Mouse (Mus musculus): ENCODE results near the gene Tspan1. TPM values are rescaled to one million over a fixed set of nuclear protein-coding genes. Genes with fewer than 3 reads are reported as not detected.
A peak's percentile ranks its signal among the peaks of the same experiment; 100 is the strongest.

The Tspan1 gene
- polyA plus RNA-seq (2012; ENCODE audit: insufficient read depth, insufficient read length, missing spikeins), result not detected in 2 replicates

DNA sequence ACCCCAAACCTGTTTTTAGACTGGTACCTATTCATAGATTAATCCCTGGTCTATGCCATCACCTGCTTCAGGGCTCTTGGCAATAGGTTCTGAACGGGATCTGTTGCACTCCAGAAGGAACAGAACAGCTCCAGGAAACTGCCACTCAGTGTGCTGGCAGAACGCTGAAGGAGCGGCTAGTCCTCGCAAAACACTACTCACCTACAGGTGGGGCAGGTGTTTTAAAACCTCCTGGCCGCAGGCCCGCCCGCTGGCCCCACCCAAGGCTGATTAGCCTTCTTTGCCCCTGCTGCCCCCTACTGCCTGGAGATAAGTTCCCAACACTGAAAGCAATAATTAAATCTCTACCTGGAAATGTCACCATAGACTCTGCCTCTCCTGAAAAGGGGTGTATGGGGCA, at the start of gene Tspan1:
Gene Tspan1 (minus strand): TSS at position 198 of the 400 bp plus-strand sequence.
- Histone ChIP-seq H3K27ac (replicated peaks; ENCODE audit: low read depth, low read length) (no peak within 1 kb of the TSS), H3K4me3 (ENCODE audit: insufficient read depth, low read depth, low read length) (no peak within 1 kb of the TSS), H3K4me1 (ENCODE audit: control insufficient read depth, insufficient read depth, insufficient read length, low read length) (no peaks in the 10 kb centered on the region)

DNA sequence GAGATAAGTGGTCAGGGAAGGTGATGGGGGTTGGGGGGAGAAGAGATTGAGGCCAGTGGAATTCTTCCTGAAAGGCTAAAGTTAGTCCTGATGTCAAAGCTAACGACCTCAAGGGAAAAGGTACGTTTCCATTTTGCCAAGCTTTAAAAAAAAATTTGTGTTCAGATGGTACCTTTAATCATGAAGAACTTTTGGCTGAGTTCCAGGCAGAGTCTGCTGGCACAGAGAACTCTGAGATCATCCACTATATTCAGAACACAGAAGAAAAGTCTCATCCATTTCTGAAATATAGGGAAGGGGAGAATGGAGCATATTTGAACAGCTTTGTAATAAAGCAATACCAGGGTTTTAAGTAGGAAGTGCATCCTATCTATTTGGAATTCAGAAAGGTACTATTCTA, 49.6 kb upstream of the Tspan1 start:
- Histone ChIP-seq H3K27ac (replicated peaks; ENCODE audit: low read depth, low read length) (no peak overlapping the region), H3K4me3 (ENCODE audit: insufficient read depth, low read depth, low read length) (no peak overlapping the region), H3K4me1 (ENCODE audit: control insufficient read depth, insufficient read depth, insufficient read length, low read length) (no peaks in the 10 kb centered on the region)

DNA sequence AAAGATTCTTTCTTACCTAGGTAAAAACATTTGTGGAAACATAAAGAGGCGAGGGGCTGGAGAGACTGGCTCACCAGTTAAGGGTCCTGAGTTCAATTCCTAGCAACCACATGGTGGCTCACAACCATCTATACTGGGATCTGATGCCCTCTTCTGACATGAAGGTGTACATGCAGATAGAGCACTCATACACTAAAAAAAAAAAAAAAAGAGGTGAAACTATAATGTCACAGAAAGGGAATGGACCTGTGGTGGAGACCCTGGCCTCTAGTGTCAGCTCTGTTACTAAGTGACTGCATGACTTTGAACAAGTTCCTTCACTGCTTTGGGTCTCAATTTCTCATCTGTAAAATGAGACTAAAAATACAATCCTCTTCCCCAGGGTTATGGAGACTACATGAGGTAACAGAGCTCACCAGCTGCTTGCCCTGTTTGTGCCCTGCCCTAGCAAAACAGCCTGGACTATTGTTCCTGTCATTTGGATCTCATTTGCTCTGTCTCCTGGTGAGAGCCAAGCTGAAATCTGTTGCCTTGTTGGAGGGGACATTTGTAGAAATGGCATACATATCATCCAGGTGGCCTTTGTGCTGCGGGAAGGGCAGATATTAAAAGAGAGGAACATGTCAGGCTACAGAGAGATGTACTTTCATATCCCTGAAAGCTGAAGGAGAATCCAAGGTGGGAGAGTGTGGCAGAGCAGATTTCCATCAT, 48.6 kb upstream of the Tspan1 start:
- H3K27ac ChIP-seq (replicated peaks; ENCODE audit: low read depth, low read length), result no peak overlapping the region
- H3K4me3 ChIP-seq (ENCODE audit: insufficient read depth, low read depth, low read length), result no peak overlapping the region

DNA sequence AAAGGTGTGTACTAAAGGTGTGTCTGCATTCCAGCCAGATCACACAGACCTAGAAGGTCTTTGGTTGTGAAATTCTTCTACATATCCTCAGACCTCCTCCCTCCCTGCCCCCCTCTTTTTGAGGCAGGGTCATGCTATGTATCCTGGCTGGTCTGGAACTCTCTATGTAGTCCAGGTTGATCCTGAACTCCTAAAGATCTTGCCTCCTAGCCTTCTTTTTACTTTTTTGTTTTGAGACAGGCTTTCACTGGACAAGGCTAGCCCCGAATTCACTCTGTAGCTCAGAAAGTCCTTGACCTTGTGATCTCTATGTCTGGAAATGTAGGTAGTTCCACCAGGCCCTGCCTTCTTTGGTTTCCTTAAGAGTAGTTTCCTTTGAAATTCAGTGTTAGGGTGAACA, 41.5 kb upstream of the Tspan1 start:
- Histone ChIP-seq H3K27ac (replicated peaks; ENCODE audit: low read depth, low read length) (no peak overlapping the region), H3K4me1 (ENCODE audit: control insufficient read depth, insufficient read depth, insufficient read length, low read length) (no peaks in the 10 kb centered on the region), H3K4me3 (ENCODE audit: insufficient read depth, low read depth, low read length) (no peak overlapping the region)

More for the DNA sequence above, 48.6 kb upstream of the Tspan1 start:
- no peaks in the 10 kb centered on the region for H3K4me1 ChIP-seq (ENCODE audit: control insufficient read depth, insufficient read depth, insufficient read length, low read length)

DNA sequence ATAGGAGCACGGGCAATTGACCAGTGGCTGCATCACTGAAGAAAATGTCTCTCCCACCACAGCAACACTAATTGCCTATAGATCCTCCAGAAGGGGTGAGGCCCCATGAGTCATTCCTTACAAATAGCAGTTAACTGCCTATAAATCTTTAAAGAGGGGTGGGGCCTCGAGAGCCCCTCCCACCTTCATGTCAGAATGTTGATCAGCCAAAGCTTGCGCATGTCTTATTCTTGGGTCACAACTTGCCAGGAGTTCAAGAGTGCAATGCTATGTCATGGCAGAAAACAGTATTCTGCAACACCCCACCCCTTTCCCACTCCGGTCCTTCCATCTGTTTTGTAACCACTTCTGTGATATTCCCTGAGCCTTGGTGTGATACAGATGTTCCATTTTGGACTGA, 39.1 kb upstream of the Tspan1 start:
- no peak overlapping the region for H3K4me3 ChIP-seq (ENCODE audit: insufficient read depth, low read depth, low read length)
- no peak overlapping the region for H3K27ac ChIP-seq (replicated peaks; ENCODE audit: low read depth, low read length)
- no peaks in the 10 kb centered on the region for H3K4me1 ChIP-seq (ENCODE audit: control insufficient read depth, insufficient read depth, insufficient read length, low read length)

DNA sequence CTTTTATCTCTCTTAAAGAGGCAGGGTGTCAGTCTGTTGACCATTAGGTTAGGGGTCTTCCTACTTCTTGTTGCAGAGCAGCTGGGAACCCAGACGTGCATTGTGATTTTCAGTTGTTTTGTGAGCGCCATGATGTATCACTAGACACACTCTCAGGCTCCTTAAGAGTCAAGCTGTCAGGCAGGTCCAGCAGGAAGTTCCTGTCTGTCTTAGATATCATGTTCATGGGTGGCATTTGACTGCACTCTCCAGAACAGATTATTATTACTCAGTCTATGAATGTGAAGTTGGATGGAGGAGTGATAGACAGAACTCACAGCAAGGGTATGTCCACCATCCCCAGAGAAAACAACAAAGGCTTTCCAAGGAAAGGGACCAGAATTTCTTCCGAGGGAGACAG, 37.0 kb upstream of the Tspan1 start:
- Histone ChIP-seq H3K4me3 (ENCODE audit: insufficient read depth, low read depth, low read length) (no peak overlapping the region), H3K4me1 (ENCODE audit: control insufficient read depth, insufficient read depth, insufficient read length, low read length) (no peaks in the 10 kb centered on the region), H3K27ac (replicated peaks; ENCODE audit: low read depth, low read length) (no peak overlapping the region)

DNA sequence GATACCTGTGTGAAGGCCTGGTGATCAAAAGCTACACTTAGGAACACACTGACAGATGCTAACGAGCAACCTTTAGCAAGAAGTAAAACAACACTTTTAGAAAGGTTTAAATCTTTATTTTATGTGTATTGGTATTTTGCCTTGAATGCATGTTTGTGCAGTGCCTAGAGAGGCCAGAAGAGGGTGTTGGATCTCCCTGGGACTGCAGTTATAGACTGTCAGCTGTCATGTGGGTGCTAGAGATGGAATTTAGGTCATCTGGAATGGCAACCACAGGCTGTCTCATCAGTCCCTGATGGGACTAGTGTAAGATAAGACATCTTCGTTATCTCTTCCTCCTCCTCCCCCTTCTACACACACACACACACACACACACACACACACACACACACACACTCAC, 31.0 kb upstream of the Tspan1 start:
- no peak overlapping the region for H3K27ac ChIP-seq (replicated peaks; ENCODE audit: low read depth, low read length)
- H3K4me1 ChIP-seq (ENCODE audit: control insufficient read depth, insufficient read depth, insufficient read length, low read length), result no peaks in the 10 kb centered on the region
- no peak overlapping the region for H3K4me3 ChIP-seq (ENCODE audit: insufficient read depth, low read depth, low read length)

DNA sequence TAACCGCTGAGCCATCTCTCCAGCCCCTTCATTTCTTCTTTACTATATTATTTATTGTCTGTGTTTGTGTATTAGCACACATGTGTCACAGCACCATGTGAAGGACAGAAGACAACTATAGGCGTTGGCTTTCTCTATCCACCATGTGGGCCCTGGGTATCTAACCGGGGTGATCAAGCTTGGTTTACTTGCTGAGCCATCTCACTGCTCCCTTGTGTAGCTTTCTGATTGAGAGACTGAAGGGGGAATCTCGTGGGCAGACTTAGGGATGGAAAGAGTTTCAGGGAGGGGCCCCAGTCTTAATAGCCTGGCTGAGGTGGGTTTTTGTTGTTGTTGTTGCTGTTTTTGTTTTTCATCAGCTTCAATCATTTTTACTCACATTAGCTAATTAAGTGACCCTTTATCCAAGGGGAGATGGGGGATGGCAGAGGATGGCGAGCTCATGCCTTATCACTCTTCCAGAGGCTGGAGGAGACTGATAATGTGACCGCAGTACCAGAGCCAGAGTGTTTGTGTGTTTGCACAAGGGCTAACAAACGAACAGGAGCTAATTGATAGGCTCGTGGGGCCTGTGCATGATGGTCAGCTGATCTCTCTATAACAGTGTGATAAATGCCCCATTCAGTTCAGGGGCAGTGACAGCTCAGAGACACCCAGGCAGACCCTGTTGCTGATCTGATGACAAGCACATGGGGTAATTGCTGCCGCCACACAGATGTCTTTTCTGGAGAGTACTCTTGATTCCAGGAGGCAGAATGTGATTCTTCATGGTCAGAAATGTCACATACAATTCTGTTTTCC, 26.4 kb upstream of the Tspan1 start:
- no peak overlapping the region for H3K4me3 ChIP-seq (ENCODE audit: insufficient read depth, low read depth, low read length)
- peaks cover 7% of the 10 kb centered on the region; the same call in 1 of the 2 replicates for H3K4me1 ChIP-seq (ENCODE audit: control insufficient read depth, insufficient read depth, insufficient read length, low read length)
- H3K27ac ChIP-seq (replicated peaks; ENCODE audit: low read depth, low read length), result no peak overlapping the region

DNA sequence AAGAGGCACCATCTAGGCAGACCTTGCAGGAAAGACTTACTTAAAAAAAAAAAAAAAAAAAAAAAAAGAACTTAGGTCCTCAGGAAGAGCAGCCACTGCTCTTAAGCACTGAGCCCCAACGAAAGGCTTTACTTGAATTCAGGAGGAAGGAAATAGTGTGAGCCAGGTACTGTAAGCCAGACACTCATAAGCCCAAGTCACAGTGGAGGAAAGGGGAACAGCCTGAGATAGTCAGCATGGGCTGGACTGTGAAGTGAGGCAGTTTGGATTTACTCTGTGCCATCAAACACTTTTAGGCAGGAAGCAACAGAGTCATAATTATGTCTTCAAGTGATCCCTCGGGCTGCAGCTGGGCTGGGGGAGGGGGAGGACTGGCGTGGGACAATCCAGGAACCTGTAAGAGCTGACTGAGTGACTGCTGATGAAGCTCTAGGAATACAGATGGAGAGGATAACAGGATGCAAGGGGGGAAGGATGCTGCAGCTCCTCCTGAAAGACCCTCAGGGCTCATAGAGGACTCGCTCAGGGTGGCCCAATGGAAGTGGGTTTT, 25.0 kb upstream of the Tspan1 start:
- Histone ChIP-seq H3K27ac (replicated peaks; ENCODE audit: low read depth, low read length) (peak overlapping the region; percentile 35), H3K4me3 (ENCODE audit: insufficient read depth, low read depth, low read length) (no peak overlapping the region), H3K4me1 (ENCODE audit: control insufficient read depth, insufficient read depth, insufficient read length, low read length) (peaks cover 7% of the 10 kb centered on the region; the same call in 1 of the 2 replicates)

DNA sequence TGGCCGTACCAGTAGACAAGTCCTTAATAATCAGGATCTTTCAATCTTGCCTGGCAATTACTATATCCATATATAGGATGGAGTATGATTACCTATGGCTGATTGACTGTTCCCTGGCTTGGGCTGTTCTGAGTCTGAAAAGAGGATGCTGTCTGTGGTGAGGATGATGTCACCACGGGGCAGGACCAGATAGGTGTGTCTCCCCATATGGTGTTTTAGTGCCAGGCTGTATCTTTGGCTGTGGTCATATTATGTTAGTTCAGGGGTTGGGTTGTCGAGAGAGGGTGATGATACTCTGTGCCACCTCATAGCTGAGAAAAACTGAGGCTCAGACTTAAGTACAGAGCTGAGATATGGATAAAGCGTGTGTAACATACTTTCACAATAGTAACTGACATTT, 17.7 kb upstream of the Tspan1 start:
- peaks cover 12% of the 10 kb centered on the region; the same call in 1 of the 2 replicates for H3K4me1 ChIP-seq (ENCODE audit: control insufficient read depth, insufficient read depth, insufficient read length, low read length)
- H3K27ac ChIP-seq (replicated peaks; ENCODE audit: low read depth, low read length), result no peak overlapping the region
- H3K4me3 ChIP-seq (ENCODE audit: insufficient read depth, low read depth, low read length), result no peak overlapping the region

DNA sequence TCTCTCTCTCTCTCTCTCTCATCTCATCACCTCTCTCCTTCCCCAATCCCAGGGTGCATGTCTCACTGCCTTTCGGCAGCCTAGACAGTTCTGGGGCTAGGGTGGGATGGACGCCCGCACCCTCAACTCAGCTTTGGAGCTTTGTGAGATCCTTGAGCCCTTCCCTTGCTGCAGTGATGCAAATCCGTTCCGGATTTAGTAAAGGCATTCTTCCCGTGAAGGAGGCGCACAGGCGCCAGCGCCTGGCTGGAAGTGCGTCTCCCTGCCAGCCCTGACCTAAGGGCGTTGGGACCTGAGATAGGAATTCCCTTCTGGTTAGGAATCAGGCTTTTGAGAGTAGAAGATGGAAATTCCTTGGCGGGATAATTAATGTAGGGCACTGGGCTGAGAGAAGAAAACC, 15.3 kb upstream of the Tspan1 start:
- H3K27ac ChIP-seq (replicated peaks; ENCODE audit: low read depth, low read length), result peak overlapping the region; percentile 99
- peaks cover 16% of the 10 kb centered on the region; the same call in 1 of the 2 replicates for H3K4me1 ChIP-seq (ENCODE audit: control insufficient read depth, insufficient read depth, insufficient read length, low read length)
- H3K4me3 ChIP-seq (ENCODE audit: insufficient read depth, low read depth, low read length), result peak overlapping the region; percentile 43

DNA sequence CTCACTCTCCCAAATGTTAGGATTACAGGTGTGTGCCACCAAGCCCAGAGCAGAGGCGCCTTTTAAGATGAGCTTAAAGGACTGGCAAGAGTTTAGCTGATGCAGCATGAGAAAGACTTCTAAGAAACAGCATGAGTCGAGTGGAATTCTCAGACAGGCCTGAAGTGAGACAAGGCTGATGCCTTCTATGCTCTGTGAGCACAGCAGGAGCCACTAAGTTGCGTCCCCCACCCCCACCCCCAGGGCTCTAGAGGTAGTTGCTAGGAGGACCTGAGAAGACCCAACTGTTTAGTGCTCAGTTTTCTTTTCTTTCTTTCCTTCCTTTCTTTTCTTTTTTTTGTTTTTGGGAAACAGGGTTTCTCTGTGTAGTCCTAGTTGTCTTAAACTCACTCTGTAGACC, 14.7 kb upstream of the Tspan1 start:
- H3K27ac ChIP-seq (replicated peaks; ENCODE audit: low read depth, low read length), result peak overlapping the region; percentile 99
- no peak overlapping the region for H3K4me3 ChIP-seq (ENCODE audit: insufficient read depth, low read depth, low read length)
- H3K4me1 ChIP-seq (ENCODE audit: control insufficient read depth, insufficient read depth, insufficient read length, low read length), result peaks cover 16% of the 10 kb centered on the region; the same call in 1 of the 2 replicates

DNA sequence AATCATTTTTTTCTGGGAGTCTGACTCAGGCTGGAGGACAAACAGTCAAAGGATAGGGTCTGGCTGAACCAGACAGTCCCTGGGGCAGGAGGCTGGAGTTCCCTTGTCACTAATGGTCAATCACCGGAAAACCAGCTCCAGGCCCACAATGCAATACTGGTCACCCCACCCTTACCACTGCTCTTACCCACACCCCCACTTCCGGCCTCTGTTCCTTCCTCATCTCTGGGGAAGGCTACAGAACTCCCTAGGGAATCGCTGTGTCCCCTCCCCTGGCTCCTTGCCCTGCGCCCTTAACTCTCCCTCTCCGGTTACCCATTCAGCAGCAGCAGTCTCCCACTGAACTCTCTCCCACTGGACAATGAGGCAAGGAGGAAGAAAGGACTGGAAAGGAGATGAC, 9.7 kb upstream of the Tspan1 start:
- H3K4me1 ChIP-seq (ENCODE audit: control insufficient read depth, insufficient read depth, insufficient read length, low read length), result peaks cover 24% of the 10 kb centered on the region
- H3K27ac ChIP-seq (replicated peaks; ENCODE audit: low read depth, low read length), result peak overlapping the region; percentile 97
- peak overlapping the region; percentile 33 for H3K4me3 ChIP-seq (ENCODE audit: insufficient read depth, low read depth, low read length)

DNA sequence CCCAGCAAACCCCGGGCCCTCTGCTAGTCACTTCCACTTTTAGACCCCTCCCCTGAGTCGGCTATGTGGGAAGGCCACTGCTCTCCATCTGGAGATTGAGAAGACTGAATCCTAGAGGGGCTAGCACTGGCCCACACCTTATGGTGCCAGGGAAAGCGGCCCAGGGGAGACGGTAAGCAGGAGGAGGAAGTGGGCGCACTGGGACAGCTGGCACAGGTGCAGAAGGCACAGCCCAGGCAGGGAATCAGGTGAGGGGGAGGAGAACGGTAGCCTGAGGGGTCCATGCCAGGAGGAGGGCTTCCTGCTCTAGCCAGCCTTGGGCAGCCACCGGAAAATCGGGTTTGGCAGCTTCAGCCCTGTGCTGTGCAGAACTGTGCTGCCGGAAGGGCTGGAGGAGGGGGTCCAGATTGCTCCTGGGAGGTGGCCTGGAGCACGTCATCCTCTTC, 9.2 kb upstream of the Tspan1 start:
- H3K4me1 ChIP-seq (ENCODE audit: control insufficient read depth, insufficient read depth, insufficient read length, low read length), result peaks cover 22% of the 10 kb centered on the region
- H3K4me3 ChIP-seq (ENCODE audit: insufficient read depth, low read depth, low read length), result peak overlapping the region; percentile 33
- H3K27ac ChIP-seq (replicated peaks; ENCODE audit: low read depth, low read length), result peak overlapping the region; percentile 94

DNA sequence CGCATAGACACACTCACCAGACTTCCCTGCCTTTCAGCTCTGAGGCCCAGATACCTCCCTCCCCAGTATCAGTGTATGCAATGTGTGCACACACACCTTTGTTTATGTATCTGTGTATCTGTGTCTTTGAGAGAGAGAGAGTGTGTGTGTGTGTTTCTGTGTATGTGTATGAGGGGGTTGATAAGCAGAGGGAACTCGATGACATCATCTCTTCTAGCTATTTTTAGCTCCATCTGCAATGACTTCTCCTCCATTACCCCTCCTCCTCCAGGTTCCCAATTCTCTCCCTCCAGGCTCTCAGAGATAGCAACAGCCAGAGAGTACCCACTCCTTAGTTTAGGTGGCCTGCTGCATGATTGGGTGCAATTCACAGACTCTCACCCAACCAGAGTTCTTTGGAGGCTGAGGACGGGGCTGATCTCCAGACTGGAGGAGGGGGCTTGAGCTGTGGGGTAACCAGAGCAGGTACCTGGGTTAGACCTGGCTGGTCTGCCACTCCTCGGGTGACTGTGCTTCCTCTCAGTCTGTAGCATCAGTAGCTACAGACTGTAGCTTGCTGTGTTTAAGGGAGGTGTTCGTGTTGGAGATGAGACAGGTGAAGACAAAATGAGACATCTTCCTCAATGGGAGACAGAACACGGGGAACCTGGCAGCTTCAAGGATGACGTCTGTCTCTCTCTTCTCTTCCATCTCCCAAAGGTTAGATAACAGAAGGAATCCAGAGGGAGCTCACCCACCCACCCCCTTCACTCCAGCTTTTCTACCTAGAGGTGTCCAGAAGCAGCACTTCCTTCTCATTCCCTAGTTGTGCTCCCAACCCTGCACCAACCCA, 8.5 kb upstream of the Tspan1 start:
- H3K27ac ChIP-seq (replicated peaks; ENCODE audit: low read depth, low read length), result peak overlapping the region; percentile 94
- peaks cover 22% of the 10 kb centered on the region for H3K4me1 ChIP-seq (ENCODE audit: control insufficient read depth, insufficient read depth, insufficient read length, low read length)
- peak overlapping the region; percentile 33 for H3K4me3 ChIP-seq (ENCODE audit: insufficient read depth, low read depth, low read length)
